Mouse (Mus musculus) liver, embryonic 14.5 days (tissue): ENCODE data around the gene Ppp1r12b. TPM values are rescaled to one million over a fixed set of nuclear protein-coding genes. Genes with fewer than 3 reads are reported as not detected.

Source experiments
- ATAC-seq: fragments of 200-750 bp; cut with Nextera tagmentation; 2 replicates; pipeline ENCODE4 v1.8.0; 2017; ENCODE audit warnings: moderate number of reproducible peaks, mild to moderate bottlenecking, moderate library complexity; ENCODE audit not compliant: insufficient read depth
- DNase-seq, 3 experiments: peaks; one replicate each; pipeline ENCODE4 v3.0.0-alpha.2; 2012 to 2013; ENCODE audit warnings: low read depth in 3 of 3, low spot score in 3 of 3
- H3K27ac ChIP-seq: fragments of 300-500 bp; sonication (generic); 2 replicates; pipeline ENCODE4 v1.5.1; 2014; ENCODE audit warnings: moderate library complexity, mild to moderate bottlenecking, control low read depth, inconsistent platforms
- H3K27me3 ChIP-seq: fragments of 300-500 bp; sonication (generic); 2 replicates; pipeline ENCODE4 v1.6.1; 2014; ENCODE audit warnings: mild to moderate bottlenecking, low read length, moderate library complexity; ENCODE audit not compliant: control insufficient read depth, insufficient read depth
- H3K36me3 ChIP-seq: fragments of 300-500 bp; sonication (generic); replicated peaks from 2 replicates; pipeline ENCODE4 v1.6.1; 2014; ENCODE audit warnings: low read depth; ENCODE audit not compliant: control insufficient read depth, insufficient read depth
- H3K4me1 ChIP-seq, 2 experiments: fragments of 200-500 bp in 1 of 2; fragments of 300-500 bp in 1 of 2; sonication (generic) in 1 of 2; replicated peaks; 2 replicates each; pipeline ENCODE4 v1.6.1; 2012 to 2014; ENCODE audit warnings: antibody characterized with exemption in 1 of 2, inconsistent platforms in 1 of 2, low read length in 1 of 2; ENCODE audit not compliant: control insufficient read depth in 2 of 2, insufficient read depth in 2 of 2
- H3K4me2 ChIP-seq: fragments of 300-500 bp; sonication (generic); 2 replicates; pipeline ENCODE4 v1.6.1; 2014; ENCODE audit warnings: low read depth, mild to moderate bottlenecking, control low read depth, moderate library complexity
- H3K4me3 ChIP-seq, 2 experiments: fragments of 200-500 bp in 1 of 2; fragments of 300-500 bp in 1 of 2; sonication (generic) in 1 of 2; 2 replicates each; pipeline ENCODE4 v1.5.1; 2012 to 2014; ENCODE audit warnings: low read depth in 2 of 2, low read length in 2 of 2, mild to moderate bottlenecking in 2 of 2, control low read depth in 1 of 2, inconsistent platforms in 1 of 2, moderate library complexity in 1 of 2; ENCODE audit not compliant: insufficient read depth in 1 of 2
- H3K9ac ChIP-seq: fragments of 300-500 bp; sonication (generic); replicated peaks from 2 replicates; pipeline ENCODE4 v1.6.1; 2014; ENCODE audit warnings: mild to moderate bottlenecking, control low read depth, moderate library complexity
- H3K9me3 ChIP-seq: fragments of 300-500 bp; sonication (generic); 2 replicates; pipeline ENCODE4 v1.6.1; 2016; ENCODE audit warnings: low read length, mixed read lengths; ENCODE audit not compliant: control insufficient read depth
- CTCF ChIP-seq: IDR thresholded peaks from 2 replicates; pipeline ENCODE4 v1.5.1; 2016; ENCODE audit warnings: antibody characterized with exemption, low read depth, control low read depth
- EP300 ChIP-seq: IDR thresholded peaks from 2 replicates; pipeline ENCODE4 v1.6.1; 2016; ENCODE audit warnings: antibody characterized with exemption, low read depth
- WGBS: fragments of 180-500 bp; shearing (Covaris S2); extraction: QIAGEN DNeasy Blood & Tissue Kit; methylation state at CpG from one replicate; pipeline ENCODE4 v1.1.7; 2014; ENCODE audit not compliant: insufficient replicate concordance; 5-methylcytosine and 5-hydroxymethylcytosine counted together
- polyA plus RNA-seq, 2 experiments: library from polyadenylated mRNA; depleted of rRNA in 1 of 2; stranded (reverse) in 1 of 2; unstranded in 1 of 2; fragments of >200 nt; fragmentation: Nextera tagmentation in 1 of 2; extraction: Ambion mirVana in 1 of 2; gene quantifications; 2 replicates each; pipeline versions ENCODE4 v1.2.1 to v1.2.3; 2012 to 2014

Ppp1r12b gene
- polyA plus RNA-seq, 2 experiments, result 1.6 to 1.7 TPM

DNA sequence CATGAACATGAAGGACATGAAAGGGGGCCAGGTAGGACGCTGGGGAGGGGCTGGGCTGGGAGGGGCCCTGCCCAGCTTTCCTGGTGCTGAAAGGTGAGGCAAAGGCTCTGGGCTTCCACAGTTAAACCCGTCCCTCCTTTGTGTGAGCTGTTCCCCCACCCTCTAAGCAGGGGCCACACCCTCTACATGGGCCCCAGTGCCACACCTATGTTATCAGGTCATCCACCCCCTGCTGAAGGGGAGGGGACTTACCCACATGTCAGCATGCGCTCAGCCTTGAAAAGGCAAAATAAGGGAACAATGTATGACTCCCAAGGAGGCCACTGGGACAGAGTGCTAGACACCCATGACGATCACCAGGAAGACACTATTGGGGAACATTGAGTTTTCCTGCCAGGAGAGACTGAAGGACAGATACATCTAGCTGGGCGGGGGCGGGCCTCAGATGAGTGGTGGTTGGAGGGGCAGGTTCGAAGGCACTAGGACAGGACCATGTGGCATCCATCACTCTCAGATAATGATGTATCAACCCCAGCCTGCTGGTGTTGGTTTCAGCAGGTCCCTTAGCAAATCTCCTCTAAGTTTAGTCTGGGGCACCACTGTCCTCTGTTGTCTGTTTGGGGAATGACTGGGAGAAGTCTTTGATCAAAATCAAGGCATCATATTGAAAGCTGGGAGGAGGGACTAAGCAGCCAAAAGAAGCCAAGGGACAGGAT is 213.6 kb downstream of the Ppp1r12b start:
- H3K27me3 ChIP-seq, result no peaks in the 10 kb centered on the region
- WGBS, result 17% methylated on average over 7 of the region's 7 CpGs
- ATAC-seq (peak; percentile 98), DNase-seq (peak; percentile 67 to 69 (median 68))
- peak overlapping the region; percentile 63 for H3K27ac ChIP-seq
- H3K36me3 ChIP-seq, result no peaks in the 10 kb centered on the region
- TF ChIP-seq EP300, result peak; percentile 56
- TF ChIP-seq CTCF, result peak; percentile 43
- H3K4me1 ChIP-seq, result peaks cover 20 to 25% of the 10 kb centered on the region in 2 experiments
- no peak overlapping the region; the same call in 1 of the 2 replicates for H3K9ac ChIP-seq
- 0 out of 4 replicates have a peak overlapping the region, but pooled peaks of 1 of the 2 experiments have one; percentile 0 for H3K4me3 ChIP-seq
- H3K9me3 ChIP-seq, result no peaks in the 10 kb centered on the region
- H3K4me2 ChIP-seq, result peak overlapping the region; percentile 60

- no peaks in the 10 kb centered on the region for H3K36me3 ChIP-seq
- DNase-seq, result peak; percentile 37 to 47 (median 45)
- H3K27ac ChIP-seq, result peak overlapping the region; percentile 63
- H3K9ac ChIP-seq, result no peak overlapping the region; the same call in 1 of the 2 replicates
- peak overlapping the region; percentile 60 for H3K4me2 ChIP-seq
- H3K27me3 ChIP-seq, result no peaks in the 10 kb centered on the region
- H3K4me3 ChIP-seq, result 0 out of 4 replicates have a peak overlapping the region, but pooled peaks of 1 of the 2 experiments have one; percentile 0
- H3K4me1 ChIP-seq, result peaks cover 18 to 25% of the 10 kb centered on the region in 2 experiments
- peak; percentile 58; the same call in 1 of the 2 replicates for ATAC-seq
- no peak for TF ChIP-seq EP300
- TF ChIP-seq CTCF, result peak; percentile 84
- 36% methylated on average over 6 of the region's 6 CpGs for whole genome bisulfite sequencing
- no peaks in the 10 kb centered on the region for H3K9me3 ChIP-seq
Observed at GRCm38 (mm10) chr1:134741433-134741832, 214.3 kb downstream of the Ppp1r12b start.

DNA sequence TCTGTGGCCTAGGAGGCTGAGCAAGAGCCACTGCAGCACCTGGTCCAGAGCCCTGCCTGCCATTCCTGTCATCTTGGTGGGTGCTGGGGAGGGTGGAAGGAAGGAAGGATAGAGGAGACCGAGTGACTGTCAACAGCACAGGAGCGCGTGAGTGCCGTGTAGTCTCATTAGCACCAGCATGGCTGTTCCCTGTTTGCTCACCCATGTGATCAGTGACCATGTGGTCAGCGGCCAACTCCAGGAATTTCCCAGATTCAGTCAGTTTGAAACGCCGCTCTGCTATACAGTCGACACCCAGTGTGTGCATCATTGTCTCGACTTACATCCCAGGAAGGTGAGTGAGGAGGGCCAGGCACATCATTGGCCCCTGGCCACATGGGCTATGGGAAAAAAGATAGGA is 218.3 kb downstream of the Ppp1r12b start:
- H3K27ac ChIP-seq, result no peak overlapping the region
- TF ChIP-seq EP300 (no peak), CTCF (no peak)
- H3K4me1 ChIP-seq, result peaks cover 14 to 17% of the 10 kb centered on the region in 2 experiments
- no peak for ATAC-seq
- no peaks in the 10 kb centered on the region for H3K9me3 ChIP-seq
- no peak for DNase-seq
- no peaks in the 10 kb centered on the region for H3K27me3 ChIP-seq
- H3K4me3 ChIP-seq, result no peak overlapping the region
- H3K4me2 ChIP-seq, result no peak overlapping the region
- no peaks in the 10 kb centered on the region for H3K36me3 ChIP-seq
- no peak overlapping the region for H3K9ac ChIP-seq
- 60% methylated on average over 9 of the region's 9 CpGs for WGBS

DNA sequence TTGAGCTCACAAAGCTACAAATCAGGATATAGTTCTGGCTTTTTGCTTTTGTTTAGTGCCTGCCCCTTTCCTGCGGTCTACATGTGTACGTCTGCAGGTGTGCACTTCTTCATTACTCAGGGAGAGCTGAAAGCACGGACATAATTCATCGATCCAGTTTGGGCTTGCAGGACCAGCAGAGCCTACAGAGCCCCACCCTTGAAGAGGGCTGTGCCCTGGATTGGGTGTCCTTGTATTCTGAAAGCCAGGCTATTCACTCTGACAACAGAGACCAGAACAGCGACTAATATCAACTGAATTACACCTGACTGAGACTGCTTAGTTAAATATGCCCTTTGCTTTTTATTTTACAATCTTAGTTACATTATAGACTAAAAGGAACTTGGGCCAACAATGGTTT is 222.1 kb downstream of the Ppp1r12b start:
- no peak for ATAC-seq
- H3K27ac ChIP-seq, result no peak overlapping the region

DNA sequence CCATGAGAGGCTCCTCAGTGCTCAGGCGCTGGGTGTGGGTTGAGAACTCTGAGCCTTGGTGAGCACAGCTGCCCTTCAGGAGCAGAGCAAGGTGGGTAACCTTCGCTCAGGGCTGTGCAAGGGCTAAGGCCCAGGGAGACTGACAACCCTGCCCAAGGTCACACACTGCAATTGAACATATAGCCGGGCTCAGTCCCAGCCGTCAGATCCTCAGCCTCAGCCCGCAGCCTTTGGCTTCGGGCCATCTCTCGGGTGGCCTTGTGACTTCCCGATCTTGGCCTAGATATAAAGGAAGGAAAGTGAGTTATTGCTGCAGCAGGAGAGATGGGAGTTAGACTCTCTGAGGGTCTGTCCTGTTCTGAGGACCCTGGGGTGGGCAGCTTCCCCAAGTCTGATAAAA is 228.5 kb downstream of the Ppp1r12b start:
- H3K4me2 ChIP-seq, result no peak overlapping the region
- H3K4me3 ChIP-seq, result no peak overlapping the region
- H3K27ac ChIP-seq, result no peak overlapping the region
- TF ChIP-seq EP300, result no peak
- no peak for TF ChIP-seq CTCF
- no peaks in the 10 kb centered on the region for H3K27me3 ChIP-seq
- no peaks in the 10 kb centered on the region for H3K36me3 ChIP-seq
- no peaks in the 10 kb centered on the region for H3K9me3 ChIP-seq
- DNase-seq, result no peak
- H3K9ac ChIP-seq, result no peak overlapping the region
- WGBS, result 57% methylated on average over 8 of the region's 8 CpGs
- no peaks in the 10 kb centered on the region for H3K4me1 ChIP-seq
- ATAC-seq, result no peak

More for the DNA sequence above, 222.1 kb downstream of the Ppp1r12b start:
- WGBS, result 68% methylated on average over 5 of the region's 5 CpGs
- no peaks in the 10 kb centered on the region for H3K27me3 ChIP-seq
- H3K4me1 ChIP-seq, result no peaks in the 10 kb centered on the region
- TF ChIP-seq EP300 (no peak), CTCF (no peak)
- no peak overlapping the region for H3K9ac ChIP-seq
- H3K4me3 ChIP-seq, result no peak overlapping the region
- H3K36me3 ChIP-seq, result no peaks in the 10 kb centered on the region
- DNase-seq, result no peak
- no peaks in the 10 kb centered on the region for H3K9me3 ChIP-seq
- no peak overlapping the region for H3K4me2 ChIP-seq
